Mouse (Mus musculus): ENCODE results near the gene Fryl. TPM values are rescaled to one million over a fixed set of nuclear protein-coding genes. Genes with fewer than 3 reads are reported as not detected.

The Fryl gene
- total RNA-seq, 1 experiment from 2014 or later = 43.0 TPM

DNA sequence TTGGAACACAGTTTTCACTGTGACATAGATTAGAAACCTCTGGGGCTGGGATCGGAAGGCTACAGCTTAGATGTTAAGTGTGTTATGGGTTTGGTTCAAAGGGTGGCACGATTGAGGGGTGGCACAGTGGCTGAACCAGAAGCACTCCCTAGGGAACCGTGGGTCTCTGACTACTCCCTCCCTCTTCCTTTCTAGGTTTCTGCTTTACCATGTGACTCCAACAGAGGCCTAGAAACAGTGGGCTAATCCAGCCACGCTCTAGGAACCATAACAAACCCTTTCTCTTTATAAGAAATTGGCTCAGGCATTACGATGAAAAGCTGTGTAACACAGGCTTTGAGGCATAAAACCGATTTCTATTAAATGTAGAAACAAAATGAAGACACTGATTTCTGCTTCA is 98.9 kb downstream of the Fryl start:
- no peak for DNase-seq

DNA sequence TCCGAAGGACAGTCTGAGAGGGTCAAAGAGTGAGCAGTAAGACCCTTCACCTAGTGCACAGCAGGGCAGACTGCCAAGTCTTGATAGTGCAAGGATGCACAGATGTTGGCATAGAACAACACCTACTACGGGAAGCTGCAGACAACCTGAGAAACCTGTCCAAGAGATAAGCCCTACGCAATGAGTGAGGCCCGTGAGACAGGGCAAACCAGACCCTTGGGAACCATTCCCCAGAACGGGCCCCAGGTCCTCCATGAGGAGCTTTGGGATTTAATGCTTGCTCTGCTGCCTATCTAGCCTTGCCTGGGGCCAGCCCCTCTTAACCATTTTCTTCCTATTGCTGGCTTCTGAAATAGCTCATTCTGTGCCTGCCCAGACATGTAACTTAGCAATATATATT is 99.4 kb downstream of the Fryl start:
- no peak for DNase-seq

DNA sequence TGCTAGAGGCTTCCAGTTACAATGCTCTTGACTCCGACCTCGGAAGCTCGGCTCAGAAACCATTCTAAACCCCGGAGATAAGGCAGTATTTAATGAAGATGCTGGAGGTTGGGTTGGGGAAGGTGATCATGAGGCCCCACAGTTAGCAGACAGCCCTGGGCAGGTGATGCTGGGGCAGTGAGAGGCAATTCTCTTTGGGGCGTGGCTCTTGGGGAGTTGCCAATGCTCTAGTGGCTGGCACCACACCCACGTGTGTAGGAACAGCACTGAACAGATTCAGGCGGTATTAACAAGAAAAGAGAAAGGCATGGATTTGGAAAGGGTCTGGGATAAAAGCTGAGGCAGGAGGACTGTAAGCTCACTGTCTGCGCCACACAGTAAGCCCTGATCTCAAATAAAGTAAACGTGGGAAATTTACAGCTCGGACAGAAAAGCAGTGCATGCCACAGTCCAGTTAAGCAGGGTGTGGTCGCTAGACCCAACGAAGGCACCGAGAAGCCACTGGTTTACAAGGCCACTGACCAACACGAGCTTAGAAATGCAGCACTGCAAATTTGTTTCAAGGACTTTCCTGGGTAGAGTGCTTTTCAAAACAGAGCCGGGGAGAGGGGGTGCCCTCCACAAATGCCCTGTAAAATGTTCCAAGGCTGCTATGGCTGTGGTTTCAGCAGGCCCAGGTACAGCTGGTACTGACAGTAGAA is 100.0 kb downstream of the Fryl start:
- DNase-seq = no peak

DNA sequence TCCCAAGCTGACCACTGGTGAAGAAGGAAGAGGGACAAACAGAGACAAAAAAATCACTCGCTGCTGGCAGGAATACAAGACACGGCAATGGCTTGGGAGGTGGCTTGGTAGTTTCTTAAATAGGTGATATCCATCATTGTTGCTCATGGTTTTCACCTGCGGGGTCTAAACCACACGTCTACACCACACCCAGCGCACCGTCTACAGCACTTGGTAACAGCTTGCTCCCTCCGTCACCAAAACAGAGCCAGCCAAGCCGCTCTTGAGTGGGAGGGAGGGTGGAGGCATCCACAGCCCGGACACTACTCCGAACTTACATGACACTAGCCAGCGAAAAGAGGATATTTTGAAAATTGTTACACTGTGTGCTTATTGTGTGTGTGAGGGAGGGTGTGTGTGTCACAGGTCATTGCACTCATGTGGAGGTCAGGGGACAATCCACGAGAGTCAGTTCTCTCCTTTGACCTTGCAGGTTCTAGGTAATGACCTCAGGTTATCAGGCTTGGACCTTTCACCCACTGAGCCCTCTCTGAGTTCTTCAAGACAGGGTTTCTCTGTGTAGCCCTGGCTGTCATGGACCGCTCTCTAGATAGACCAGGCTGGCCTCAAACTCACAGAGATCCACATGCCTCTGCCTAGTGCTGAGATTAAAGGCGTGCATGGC is 102.5 kb downstream of the Fryl start:
- no peak for DNase-seq

DNA sequence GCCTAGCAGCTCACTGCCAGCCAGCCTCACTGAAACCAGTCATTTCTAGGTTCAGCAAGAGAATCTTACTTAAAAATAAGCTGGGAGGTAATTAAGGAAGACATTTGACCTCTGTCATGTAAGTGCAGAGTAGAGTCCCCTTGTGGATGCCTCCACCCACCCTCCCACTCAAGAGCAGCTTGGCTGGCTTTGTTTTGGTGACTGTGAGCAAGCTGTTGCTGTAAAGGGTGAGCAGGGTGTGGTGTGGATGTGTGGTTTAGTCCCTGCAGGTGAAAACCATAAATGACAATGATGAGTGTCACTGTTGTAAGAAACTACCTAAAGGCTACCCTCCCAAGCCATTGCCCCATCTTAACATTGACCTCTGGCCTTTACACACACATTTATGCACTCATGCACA is 104.2 kb downstream of the Fryl start:
- no peak for DNase-seq

DNA sequence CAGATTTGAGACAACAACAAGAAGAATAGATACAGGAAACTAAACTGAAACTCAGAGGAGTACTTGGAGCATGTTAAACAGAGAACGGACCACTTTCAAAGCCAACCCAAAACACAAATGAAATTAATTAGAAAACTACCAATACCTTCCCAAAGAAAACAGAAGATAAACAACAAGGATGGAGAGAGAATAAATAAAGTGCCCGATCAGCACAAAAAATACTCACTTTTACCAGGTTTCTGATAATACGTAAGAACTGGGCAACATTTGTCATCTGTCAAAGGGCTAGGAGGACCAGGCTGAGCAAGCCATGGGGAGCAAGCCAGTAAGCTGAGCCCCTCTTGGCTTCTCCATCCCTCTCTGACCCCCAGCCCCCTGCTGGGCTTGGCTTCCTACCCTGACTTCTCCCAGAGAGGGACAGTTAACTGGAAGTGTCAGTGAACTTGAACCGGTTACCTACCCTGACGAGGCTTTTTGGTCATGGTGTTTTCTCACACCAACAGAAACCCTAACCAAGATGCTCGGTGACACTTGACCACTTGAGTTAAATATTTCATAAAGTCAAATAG is 105.5 kb downstream of the Fryl start:
- DNase-seq = no peak

DNA sequence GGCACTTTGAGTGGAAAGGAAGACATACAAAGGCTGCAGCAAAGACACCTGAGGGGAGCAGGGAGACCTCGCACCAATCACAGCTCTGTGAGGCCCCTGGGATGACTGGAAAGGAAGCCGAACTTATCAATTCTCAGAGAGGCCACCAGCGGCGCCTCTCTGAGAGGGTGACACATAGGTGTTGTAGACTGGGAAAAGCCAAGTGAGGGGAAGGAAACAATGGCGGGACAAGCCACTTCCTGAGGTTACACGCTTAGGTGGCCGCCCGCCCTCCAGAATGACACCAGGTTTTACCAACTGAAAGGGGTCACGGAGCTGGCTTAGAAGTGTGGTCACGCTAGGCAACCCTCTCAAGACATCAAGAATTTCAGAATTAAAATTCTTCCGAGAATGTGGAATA is 111.4 kb downstream of the Fryl start:
- no peak for DNase-seq

DNA sequence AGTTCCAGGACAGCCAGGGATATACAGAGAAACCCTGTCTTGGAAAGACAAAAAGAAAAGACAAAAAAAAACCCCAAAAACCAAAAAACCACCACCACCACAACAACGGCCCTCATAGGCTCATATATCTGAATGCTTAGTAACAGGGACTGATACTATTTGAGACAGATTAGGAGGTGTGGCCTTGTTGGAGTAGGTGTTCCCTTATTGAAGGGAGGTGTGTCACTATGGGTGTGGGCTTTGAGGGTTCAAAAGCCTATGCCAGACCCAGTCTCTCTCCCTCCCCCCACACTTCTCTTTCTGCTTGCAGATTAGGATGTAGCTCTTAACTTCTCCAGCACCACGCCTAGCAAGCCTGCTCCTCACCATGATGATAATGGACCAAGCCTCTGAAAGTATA is 114.7 kb downstream of the Fryl start:
- no peak for DNase-seq

DNA sequence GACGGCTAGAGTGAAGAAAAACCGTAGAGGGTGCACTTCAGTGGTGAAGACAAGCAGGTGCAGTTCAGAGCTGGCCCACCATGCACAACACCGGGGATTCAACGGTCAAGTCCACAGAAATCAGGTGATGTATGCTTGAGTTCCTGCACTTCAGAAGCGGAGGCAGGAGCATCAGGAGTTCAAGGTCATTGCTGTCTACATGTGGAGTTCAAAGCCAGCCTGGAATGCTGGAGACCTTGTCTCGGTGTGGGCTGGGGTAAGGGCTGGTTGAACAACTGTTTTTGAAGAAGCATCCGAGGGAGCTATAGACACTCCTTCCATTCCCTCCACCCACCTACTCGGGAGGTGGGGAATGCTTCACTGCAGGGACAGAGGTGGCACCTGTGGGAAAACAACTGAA is 115.3 kb downstream of the Fryl start:
- DNase-seq = no peak

DNA sequence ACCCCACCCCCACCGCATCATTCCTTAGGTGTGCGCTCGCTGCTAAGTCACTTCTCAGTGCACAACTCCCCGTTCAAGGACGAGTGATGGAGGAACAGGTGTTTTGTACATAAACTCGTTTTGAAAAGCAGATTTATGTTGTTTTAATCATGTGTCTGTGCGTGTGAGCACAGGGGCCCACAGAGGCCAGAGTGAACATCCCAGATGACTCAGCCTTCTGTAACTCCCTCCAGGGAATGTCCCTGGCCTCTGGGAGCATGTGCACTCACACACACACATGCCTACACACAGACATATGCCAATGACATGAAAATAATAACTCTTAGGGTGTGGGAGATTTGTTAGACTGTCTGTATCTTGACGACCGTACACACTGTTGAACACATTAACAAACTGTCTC is 118.9 kb downstream of the Fryl start:
- DNase-seq = no peak

DNA sequence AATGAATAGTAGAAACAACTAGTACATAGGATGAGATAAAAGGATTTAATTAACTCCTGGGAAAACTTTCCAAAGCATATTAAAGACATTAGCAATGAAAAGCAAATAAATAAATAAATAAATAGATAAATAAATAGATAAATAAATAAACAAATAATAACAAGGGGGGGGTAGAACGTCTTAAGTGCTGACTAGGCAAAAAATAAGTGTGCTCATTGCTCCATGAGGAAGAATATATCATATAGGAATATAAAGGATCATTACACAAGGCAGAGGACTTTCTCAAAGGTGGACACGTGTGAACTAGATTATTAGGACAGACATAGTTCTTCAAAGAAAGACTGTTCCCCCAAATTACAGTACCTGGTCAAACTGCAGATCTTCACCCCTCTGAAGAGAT is 120.5 kb downstream of the Fryl start:
- no peak for DNase-seq

DNA sequence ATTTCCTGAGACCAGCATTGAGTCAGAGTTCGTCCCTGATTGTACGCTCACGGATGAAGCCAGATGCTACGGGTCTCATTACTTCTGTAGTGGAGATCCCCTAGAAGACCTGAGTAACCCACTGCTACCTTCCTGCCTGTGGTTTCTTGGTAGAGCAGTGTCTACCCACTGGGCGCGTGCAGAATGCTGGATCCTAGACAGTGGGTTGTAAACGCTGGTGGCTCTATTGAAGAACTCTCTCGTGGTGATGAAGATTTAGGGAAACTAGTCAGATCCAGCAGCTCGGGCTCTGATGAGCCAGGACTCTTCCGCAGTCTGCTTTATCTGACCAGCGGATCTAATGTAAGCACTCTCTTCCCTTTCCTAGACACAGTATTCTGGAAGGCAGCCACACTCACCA is 121.3 kb downstream of the Fryl start:
- no peak for DNase-seq

DNA sequence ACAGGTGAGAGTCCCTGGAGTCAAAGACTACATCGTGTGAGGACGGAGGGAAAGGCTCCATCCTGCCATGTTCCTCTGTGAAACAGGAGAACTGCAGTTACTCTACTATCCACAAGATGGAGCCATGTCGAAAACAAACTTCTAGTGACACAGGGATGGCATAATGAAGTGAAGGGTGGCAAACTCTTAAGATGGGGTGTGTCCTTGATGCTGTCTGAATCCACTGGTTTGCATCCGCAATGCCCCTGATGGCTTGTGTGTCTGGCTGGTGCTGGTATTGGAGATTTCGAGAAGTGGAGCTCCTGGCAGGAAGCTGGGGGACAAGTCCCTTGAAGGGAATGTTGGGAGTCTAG is 122.6 kb downstream of the Fryl start:
- peak; percentile 61 for DNase-seq

DNA sequence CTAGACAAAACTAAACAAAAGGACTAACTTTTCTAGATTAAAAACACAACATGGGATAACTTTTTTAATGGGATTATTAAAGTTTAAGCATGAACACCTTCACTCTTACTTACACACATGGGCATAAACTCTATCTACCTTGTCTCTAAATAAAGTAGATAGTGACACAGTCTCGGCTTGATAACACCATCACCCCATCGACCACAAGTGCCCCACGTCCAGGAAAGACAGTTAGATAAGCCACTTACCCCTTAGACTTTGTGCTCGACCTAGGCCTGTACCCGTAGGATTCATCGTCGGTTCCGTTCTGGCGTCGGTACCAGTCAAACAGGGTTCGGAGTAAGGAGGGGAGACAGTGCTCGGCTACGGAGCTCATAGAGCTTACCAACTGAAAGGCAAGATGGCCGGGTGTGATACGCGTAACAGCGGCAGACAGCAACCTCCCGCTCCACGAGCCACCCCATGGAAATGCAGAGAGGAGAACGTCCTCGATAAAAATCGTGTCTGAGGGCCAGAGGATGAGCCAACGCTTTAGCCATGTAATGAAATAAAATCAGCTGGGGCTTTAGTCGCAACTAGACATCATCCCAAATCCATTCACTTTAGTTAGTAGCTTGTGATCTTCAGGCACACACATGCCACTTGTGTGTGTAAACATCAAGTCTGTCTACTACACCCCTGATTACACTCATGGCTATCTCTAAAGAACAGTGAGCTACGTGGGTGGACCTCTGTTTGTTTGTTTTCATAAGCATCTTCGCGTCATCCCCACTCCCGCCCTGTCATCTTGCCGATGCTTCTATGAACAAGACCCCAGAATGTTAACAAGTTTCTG is 123.2 kb downstream of the Fryl start:
- no peak for DNase-seq

DNA sequence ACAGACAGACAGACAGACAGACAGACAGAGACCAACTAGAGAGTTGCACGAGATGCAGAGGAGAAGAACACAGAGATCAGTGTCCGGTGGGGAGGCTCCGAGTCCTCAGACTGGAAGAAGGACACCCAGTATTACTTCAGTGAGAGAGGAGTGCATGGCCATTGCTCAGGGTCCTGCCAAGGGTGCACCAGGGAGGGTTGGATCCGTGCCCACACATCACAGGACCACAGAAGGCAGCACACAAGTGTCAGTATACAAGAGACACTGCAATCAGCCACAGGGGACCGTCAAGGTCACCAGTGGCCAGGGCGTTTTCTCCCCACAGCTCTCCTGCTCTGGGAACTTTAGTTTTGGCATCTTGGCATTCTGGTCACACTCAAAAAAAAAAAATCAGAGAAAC is 125.4 kb downstream of the Fryl start:
- peak; percentile 72 for DNase-seq

DNA sequence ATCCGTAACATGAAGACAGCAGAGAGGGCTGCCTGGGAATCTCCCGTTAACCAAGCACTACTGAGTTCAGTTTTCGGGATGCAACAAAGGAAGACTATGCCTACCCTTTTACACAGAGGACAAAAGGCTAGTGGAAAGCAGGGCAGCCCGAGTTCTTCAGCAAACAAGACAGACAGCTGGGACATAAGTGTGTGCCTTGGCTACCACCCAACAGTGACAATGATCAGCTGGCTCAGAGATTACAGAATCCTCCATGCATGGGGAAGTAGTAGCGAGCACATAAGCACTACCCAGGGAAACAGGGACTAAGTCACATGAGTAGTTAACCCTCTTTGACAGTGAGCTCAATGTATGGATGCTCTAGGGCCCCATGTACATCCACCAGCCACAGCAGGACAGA is 126.5 kb downstream of the Fryl start:
- DNase-seq = no peak

DNA sequence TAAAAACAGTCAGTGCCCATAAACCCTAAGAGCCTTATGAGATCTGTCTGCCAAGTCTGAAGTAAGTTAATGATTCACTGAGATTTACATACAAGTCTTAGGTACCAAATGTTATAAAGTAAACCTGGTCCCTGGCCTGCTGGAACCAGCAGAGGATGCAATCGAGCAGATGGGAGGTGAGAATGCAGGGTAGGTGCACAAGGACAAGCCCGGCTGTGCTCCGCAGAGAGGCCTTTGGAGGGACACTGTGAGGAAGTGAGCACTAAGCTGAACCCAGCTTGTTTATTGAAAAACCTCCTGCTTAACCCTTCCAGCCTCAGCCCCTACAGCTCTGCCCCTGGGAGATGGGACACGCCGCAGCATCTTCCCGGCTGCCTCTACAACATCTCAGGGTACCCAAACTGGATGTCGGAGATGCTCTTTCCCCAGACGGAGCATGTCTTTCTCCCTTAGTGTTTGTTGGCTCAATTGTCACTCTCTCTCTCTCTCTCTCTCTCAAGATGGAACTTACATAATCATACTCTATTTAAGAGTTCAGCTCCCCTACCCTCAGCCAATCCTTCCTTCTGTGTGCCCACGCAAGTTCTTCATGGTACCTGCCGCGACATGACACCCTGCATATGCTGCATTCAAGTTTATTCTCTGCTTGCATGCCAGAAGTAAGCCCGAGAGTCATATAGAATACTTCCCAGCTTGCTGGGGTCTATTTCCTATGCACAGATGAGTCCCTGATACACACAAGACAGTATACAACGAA is 136.3 kb downstream of the Fryl start:
- DNase-seq = no peak

DNA sequence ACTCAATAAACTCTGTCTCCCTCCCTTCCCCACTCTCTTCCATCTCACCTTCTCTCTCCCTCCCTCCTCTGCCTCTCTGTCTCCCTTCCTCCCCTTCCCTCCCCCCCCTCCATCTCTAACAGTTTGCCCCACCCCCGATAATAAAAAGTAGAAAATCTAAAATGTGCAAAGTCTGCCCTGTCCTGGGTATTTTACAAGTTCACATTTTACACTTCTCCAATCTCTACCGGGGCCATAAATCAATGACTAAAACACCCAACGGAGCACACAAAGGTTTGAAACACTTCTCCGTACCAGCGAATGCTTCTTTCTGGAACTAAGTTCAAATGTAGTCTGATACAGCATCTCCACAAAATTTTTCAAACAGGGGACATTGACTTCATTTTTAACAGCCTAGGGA is 136.9 kb downstream of the Fryl start:
- no peak for DNase-seq

DNA sequence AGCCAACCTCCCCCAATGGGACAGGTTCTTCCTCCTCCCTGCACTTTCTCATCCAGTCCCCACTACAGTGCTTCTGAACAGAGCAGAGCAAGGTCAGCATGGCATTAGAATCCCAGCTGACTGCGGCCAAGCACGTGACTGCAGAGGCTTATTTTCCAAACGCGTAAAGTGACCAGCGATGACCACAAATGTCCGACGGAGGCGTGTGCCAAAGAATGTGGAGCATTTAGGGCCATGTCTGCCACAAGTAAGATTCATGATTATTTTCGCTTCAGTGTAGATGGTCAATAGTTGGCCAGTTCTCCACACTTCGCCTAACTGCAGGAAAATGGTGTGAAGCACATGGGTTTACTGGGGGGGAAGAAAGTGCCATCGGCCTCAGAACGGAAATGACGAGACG is 137.6 kb downstream of the Fryl start:
- DNase-seq = no peak

DNA sequence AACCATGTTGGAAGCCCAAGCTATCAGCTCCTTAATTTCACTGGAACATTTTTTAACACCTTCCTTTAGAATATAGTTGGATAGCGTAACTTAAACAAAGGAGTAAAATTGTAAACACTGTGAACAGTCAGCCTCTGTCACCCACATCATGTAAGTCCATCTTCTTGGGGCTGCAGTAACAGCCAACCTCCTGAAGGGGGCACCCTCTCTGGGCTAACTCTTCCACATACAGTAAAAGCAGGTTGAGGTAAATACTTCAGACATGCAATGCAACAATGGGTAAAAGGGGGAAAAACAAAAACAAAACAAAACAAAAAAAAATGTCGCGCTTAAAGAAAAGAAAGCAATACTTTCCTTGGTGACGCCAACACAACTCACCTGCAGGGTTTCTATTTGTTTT is 141.5 kb downstream of the Fryl start:
- DNase-seq = no peak

DNA sequence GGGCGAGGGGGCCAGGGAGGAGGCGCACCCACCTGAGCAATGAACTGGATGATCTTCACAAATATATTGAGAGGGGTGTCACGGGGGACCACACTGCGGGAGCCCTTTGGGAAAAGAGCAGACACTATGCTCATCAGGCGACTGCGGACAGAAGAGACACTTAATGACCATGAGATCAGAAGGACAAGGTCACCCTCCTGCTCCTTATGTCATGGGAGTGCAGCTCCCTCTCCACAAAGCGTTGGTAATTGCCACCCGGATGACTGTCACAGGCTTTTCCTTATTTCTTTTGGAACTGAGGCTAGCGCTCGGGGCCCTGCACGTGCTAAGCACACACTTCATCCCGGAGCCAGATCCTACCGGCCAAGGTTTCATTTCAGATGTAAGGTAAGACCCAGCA is 144.1 kb downstream of the Fryl start:
- DNase-seq = peak; percentile 38

DNA sequence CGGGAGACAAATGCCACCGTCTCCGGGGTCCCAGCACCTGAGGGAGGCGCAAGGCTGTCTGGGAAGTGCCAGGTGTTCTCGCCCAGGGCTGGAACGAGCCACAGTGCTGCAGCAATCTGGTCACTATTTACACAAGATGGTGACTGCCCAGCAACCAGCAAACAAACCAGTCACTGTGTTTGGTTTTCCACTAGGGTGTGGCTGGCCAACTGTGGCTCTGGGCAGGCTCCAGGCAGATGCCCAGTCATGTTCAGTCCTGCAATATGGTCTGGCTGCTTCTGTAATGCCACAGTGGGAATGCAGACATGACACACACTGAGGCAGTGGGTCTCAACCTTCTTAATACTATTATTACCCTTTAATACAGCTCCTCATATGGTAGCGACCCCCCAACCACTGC is 152.8 kb downstream of the Fryl start:
- DNase-seq = no peak
